Mouse (Mus musculus): Measurements from ENCODE around the gene Vcl.
A peak's percentile ranks its signal among the peaks of the same experiment; 100 is the strongest.

The Vcl gene

GRCm38 (mm10) chr14:20928848-20929745 is at the start of gene Vcl:
Gene Vcl, plus strand, starts transcription at chr14:20929398.
- peak; percentile 100 for DNase-seq (ENCODE audit: low spot score)

GRCm38 (mm10) chr14:20884691-20885090 is 44.5 kb upstream of the Vcl start:
- DNase-seq (ENCODE audit: low spot score), result no peak

- DNase-seq (ENCODE audit: low spot score), result peak; percentile 39
These were observed 43.9 kb upstream of the Vcl start for GRCm38 (mm10) chr14:20885091-20885888.

GRCm38 (mm10) chr14:20886266-20886665 is 42.9 kb upstream of the Vcl start:
- no peak for DNase-seq (ENCODE audit: low spot score)

GRCm38 (mm10) chr14:20887541-20888085 is 41.6 kb upstream of the Vcl start:
- DNase-seq (ENCODE audit: low spot score), result no peak

- DNase-seq (ENCODE audit: low spot score), result peak; percentile 26
These were observed 37.2 kb upstream of the Vcl start for GRCm38 (mm10) chr14:20891941-20892402.

GRCm38 (mm10) chr14:20893815-20894214 is 35.4 kb upstream of the Vcl start:
- DNase-seq (ENCODE audit: low spot score), result peak; percentile 7

- no peak for DNase-seq (ENCODE audit: low spot score)
These were observed 27.9 kb upstream of the Vcl start for GRCm38 (mm10) chr14:20901267-20901666.

GRCm38 (mm10) chr14:20903137-20903536 is 26.1 kb upstream of the Vcl start:
- no peak for DNase-seq (ENCODE audit: low spot score)

- DNase-seq (ENCODE audit: low spot score), result no peak
These were observed 17.4 kb upstream of the Vcl start for GRCm38 (mm10) chr14:20911811-20912210.

GRCm38 (mm10) chr14:20914415-20914814 is 14.8 kb upstream of the Vcl start:
- no peak for DNase-seq (ENCODE audit: low spot score)

- no peak for DNase-seq (ENCODE audit: low spot score)
These were observed 12.3 kb upstream of the Vcl start for GRCm38 (mm10) chr14:20916625-20917612.

GRCm38 (mm10) chr14:20924071-20924789 is 5.0 kb upstream of the Vcl start:
- DNase-seq (ENCODE audit: low spot score), result no peak

GRCm38 (mm10) chr14:20927470-20928307 is 1.5 kb upstream of the Vcl start:
- DNase-seq (ENCODE audit: low spot score), result no peak

- no peak for DNase-seq (ENCODE audit: low spot score)
These were observed 901 bp upstream of the Vcl start for GRCm38 (mm10) chr14:20928308-20928685.

- peak; percentile 24 for DNase-seq (ENCODE audit: low spot score)
These were observed 726 bp downstream of the Vcl start for GRCm38 (mm10) chr14:20929814-20930434.

GRCm38 (mm10) chr14:20930481-20931391 is 1.5 kb downstream of the Vcl start:
- peak; percentile 31 for DNase-seq (ENCODE audit: low spot score)

GRCm38 (mm10) chr14:20938424-20938823 is 9.2 kb downstream of the Vcl start:
- DNase-seq (ENCODE audit: low spot score), result no peak

All from yolk sac, embryonic 10.5 days (tissue).